Mouse (Mus musculus) small intestine, adult 2 months (tissue): ENCODE measurements around the gene Wbp4.

Experiments
- CTCF ChIP-seq: fragments of 200-500 bp; IDR thresholded peaks from 2 replicates; pipeline ENCODE4 v1.5.1; 2012; ENCODE audit warnings: low read depth, mild to moderate bottlenecking, control low read depth, inconsistent platforms, low read length, moderate library complexity, mixed read lengths; ENCODE audit not compliant: insufficient replicate concordance, insufficient read length; ENCODE audit errors: extremely low read depth
- POLR2A ChIP-seq: fragments of 200-500 bp; IDR thresholded peaks from 2 replicates; pipeline ENCODE4 v1.6.1; 2012; ENCODE audit warnings: low read depth, mild to moderate bottlenecking, control low read depth, inconsistent platforms, low read length, moderate library complexity

DNA sequence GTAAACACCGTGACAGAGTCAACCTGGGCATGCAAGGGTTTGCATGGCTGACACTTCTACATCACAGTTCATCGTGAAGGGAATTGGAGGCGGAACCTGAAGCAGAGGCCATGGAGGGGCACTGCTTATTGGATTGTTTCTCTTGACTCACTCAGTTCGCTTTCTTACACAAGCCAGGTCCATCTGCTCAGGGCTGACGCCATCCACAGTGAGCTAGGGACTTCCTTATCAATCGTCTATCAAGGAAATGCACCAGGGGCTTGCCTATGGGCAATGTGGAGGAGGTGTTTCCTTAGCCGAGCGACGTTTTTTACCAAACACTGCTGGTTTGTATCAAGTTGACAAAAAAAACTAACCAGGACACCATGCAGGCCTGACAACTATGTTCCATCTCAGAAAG, 18.0 kb upstream of the Wbp4 start:
- TF ChIP-seq CTCF (no peak), POLR2A (no peak)
